Mouse (Mus musculus) right cerebral cortex, postnatal 10 days (tissue): ENCODE data around the gene Fermt3.
"Not testable (repeated sequence)": the region's sequence is repeated elsewhere in the genome, so short reads cannot be mapped to it uniquely, and the experiment has no call there.

ENCODE experiments used
- DNase-seq, 2 experiments: peaks; one replicate each; pipeline ENCODE4 v3.0.0; 2021; ENCODE audit warnings: low spot score in 2 of 2

The Fermt3 gene

DNA sequence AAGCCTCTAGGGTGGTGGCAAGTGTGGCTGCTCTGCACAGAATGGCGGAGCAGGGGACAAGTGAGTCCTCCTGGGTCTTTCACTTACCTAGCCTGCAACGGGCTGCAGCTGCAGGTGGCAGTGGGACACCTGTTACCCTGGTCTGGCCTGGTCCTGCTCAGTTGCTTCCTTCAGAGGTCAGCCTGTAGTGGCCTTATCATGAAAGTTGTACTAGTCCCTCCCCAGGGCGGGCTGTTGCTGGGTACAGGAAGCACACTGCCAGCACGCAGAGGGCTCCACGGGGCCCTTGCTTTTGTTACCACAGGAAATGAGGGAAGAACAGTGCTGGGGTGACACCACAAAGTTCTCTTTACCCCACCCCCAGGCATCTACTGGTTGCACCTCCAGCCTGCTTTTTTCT, at the start of gene Fermt3:
Gene Fermt3, minus strand, starts transcription at position 279 of the 400 bp plus-strand sequence.
- DNase-seq, result peak; percentile 57 to 67

DNA sequence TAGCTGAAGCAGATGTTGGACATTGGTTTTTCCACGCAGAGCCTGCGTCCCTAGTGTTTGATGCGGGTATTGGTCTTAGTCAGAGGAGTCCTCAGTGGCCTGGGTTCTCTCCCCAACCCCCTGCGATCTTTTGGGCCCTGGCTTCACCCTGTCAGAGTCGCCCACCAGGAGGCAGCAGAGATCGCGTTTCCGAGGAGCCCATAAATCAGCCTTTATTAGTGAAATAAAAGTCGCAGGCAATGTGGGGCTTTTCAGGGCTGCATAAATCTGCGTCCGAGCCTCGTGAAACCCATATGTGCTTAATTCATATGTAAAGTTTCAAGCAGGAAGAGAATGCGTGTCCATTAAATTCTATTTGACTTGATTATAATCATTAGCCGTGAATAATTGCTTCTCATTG, 48.9 kb upstream of the Fermt3 start:
- peak; percentile 74 to 88 for DNase-seq

- DNase-seq, result no peak
Measured at GRCm38 (mm10) chr19:7067344-7068050, 48.2 kb upstream of the Fermt3 start.

DNA sequence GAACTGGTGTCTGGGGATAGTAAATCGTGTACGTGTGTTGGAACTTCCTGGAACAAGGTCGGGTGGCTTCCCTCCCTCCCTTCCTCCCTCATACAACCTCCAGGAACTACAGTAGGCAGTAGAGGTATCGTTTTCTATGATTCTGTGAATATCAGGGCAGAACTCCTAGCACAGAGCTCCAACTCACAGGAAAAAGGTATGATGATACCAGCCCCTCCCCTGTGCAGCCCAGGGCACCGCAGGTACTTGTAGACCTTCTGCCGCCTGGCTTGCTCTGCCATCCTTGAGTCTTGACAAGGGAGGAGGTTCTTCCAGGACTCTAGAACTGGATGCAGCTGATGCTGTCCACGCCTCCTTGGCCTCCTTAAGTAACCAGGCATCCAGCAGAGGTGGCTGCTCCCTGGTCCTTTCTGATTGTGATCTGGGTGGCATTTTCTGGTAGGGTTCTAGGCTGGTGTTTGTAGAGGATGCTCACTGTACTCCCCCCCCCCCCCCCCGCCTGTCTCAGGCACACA, 47.6 kb upstream of the Fermt3 start:
- no peak for DNase-seq

DNA sequence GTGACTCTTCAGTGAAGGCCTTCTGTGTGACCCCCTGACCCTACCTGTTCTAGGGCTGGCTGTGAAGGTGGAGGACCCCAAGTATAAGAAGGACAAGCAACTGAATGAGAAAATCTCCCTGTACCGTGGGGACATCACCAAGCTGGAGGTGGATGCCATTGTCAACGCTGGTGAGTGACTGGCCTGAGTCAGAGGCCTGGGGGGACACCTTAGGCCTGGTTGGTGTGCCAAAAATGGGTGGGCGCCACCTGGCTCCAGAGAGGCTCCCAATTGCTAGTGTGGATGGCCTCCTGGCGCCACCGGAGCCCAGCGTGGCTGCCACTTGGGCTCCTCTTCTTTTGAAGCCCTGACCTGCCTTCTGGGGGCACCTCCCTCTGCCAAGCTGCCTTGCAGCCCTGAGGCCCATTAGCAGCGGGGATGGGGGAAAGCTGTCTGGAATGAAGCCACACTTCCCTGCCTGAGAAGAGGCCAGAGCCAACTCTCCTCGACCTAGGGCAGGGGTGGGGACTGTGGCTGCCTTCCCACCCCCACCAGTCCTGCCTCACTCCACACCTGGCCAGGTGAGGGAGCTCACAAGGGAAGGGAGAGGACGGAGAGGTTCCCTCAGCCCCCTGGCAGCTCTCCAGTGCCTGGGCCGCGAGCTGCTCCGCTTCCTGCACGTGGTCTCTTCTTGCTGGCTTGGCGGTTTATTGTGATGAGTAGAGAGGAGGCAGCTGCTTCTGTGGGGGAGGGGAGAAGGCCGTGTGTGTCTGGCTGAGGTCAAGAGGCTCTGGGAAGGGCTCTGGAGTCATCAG, 47.0 kb upstream of the Fermt3 start:
- DNase-seq, result peak; percentile 64 to 69

GRCm38 (mm10) chr19:7064571-7064970, 45.3 kb upstream of the Fermt3 start:
- DNase-seq, result peak; percentile 88 to 91

- DNase-seq, result no peak
Measured at GRCm38 (mm10) chr19:7062916-7063315, 43.6 kb upstream of the Fermt3 start.

GRCm38 (mm10) chr19:7062110-7062509, 42.8 kb upstream of the Fermt3 start:
- DNase-seq, result no peak

DNA sequence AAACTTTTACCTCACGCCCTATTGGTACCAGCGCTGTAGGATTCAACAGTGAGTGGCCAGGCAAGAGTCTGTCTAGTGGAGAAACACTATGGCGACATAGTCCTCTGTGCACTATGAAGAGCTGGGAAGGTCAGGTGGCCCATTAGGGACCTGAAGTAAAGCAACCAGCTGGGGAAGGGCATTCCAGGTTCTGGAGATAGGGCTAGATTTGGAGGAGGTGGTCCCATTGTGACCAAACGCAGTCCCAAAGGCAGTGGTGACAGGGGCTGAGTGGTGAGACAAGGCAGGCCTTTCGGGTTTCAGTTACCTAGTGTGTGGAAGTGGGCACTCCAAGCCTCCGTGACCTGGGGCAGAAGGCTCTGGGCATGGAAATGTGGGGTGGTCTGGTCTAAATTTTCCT, 39.3 kb upstream of the Fermt3 start:
- no peak for DNase-seq

- peak; percentile 81 to 82 for DNase-seq
Measured at GRCm38 (mm10) chr19:7057722-7058207, 38.5 kb upstream of the Fermt3 start.

DNA sequence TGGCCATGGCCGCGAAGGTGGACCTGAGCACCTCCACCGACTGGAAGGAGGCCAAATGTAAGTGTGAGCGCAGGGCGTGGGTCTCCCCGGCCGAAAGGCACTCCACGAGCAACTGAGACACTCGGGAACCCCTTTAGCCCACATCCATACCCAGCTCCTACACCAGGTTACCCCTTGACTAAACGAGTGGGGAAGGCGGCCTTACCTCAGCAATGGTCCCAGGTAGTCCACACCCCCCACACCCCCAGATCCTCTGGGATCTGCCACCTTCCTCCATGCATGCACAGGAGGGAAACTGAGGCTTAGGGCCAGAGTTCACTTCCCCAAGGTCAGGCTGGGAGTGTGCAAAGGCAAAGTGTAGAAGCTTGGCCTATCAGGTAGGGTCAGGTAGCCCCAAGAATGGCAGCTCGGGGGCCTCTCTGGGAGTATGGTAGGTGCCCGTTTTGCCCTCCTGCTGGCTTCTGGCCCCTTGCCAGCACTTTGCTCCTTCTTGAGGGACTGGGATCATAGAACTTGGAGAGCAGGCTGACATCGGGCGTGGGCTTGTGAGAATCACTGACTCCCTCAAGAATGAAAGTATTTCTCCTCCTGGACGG, 38.0 kb upstream of the Fermt3 start:
- peak in 1 of 2 experiments; percentile 64 for DNase-seq

- peak; percentile 88 to 91 for DNase-seq
Measured at GRCm38 (mm10) chr19:7056248-7057087, 37.2 kb upstream of the Fermt3 start, which contains the start of gene Macrod1. TSS of gene Macrod1 (plus strand) at chr19:7056810.

DNA sequence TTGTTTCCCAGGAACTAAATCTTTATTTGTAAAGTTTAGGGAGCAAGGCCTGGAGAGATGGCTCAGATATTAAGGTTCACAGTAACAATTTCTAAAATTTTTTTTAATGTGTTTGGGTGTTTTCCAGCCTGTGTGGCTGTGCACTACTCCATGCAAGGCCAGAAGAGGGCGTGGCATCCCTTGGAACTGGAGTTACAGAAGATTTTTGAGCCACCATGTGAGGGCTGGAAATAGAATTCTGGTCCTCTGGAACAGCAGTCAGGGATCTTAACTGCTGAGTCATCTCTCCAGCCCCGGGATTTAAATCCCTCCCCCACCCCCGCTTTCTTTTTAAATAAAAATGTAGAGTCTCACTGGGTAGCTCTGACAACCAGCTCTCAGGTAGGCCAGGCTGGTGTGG, 35.9 kb upstream of the Fermt3 start:
- no peak for DNase-seq

DNA sequence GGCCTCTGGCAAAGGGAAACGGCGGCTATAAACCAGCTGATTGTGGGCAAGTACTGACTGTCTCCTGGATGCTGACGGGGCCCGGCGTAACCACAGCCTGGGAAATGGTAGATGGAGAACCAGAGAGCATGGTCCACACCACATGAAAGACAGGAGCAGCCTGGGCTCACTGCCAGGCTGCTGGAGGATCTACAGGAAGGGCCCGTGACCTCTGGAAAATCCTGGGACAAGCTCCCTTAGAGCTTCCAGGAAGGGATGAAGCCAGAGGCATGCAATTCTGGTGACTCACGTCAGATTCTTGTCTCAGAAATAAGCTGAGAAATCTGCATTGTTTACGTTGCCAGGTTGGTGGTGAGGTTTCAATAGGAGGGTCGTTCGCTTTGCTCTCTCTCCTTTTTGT, 35.5 kb upstream of the Fermt3 start:
- DNase-seq, result no peak

DNA sequence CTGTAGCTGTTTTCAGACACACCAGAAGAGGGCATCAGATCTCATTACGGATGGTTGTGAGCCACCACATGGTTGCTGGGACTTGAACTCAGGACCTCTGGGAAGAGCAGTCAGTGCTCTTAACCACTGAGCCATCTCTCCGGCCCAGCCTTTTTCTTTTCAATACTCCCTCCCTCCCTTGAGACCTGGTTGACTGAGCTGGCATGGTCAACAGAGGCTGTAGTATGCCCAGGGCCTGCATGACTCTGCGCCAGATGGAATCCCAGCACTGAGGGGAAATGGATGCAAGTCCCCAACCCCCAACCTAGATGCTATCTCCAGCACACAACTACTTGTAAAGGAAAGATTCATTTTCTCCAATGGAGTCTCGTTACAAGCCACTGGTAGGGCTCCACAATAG, 34.1 kb upstream of the Fermt3 start:
- DNase-seq, result not testable (repeated sequence)

DNA sequence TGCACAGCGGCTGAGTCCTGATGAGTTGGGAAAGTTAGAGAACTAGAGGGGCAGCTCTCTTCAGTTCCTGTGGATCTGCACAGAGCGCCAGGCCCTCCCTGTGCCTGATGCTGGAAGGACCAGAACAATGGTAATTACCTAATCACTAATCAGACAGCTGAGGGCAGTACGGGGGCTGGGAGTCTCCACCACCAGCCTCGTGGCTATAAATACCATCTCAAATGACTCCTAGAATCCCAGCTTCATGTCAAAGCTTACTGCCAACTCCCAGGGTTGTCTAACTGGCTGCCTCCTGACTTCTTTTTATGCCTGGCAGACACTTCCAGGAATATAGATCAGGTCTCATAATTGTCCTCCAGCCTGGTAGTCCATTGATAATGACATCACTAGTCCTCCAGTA, 25.4 kb upstream of the Fermt3 start:
- no peak for DNase-seq

- no peak for DNase-seq
Measured at GRCm38 (mm10) chr19:7044279-7044678, 25.0 kb upstream of the Fermt3 start.

- no peak for DNase-seq
Measured at GRCm38 (mm10) chr19:7041171-7041570, 21.9 kb upstream of the Fermt3 start.

- DNase-seq, result no peak
Measured at GRCm38 (mm10) chr19:7040637-7041130, 21.4 kb upstream of the Fermt3 start.

DNA sequence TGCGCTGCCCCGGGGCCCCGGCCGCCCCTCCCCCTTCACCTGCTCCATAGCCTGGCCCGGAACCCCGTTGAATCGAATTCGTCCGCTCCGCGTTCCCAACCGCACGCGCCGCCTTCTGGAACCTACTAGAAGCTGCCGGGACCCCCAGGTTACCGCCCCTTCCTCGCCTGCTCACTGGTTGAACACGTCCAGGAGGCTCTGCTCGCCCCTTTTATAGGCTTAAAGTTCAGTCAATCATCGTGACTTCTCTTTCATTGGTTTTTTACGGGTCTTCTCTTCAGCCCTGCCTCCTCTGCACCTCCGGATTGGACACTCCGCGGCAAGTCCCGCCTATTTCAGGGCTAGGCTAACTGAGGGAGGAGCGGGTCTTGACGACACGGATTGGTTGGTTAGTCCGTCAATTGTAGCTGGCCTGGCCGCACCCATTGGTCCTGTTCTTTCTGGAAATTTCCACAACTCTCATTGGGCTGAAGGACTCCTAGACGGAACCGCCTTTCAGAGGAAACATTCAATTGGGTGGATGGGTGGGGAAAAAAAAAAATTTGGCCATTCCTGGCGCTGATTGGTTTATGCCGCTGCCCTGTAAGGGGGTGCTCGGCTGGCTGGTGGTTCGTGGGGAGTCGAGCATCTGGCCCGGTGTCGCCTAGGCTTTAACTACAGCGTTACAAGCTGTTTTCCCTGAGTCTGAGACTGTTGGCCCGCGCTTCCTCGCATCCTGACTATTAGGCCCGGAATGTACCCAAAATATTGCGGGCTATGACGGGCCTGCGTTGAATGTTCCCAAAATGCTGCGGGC, 20.8 kb upstream of the Fermt3 start, which contains the start of gene Stip1:
Gene Stip1, minus strand, starts transcription at position 127 of the 796 bp plus-strand sequence.
- DNase-seq, result peak; percentile 100
